Mouse (Mus musculus) embryonic facial prominence, embryonic 13.5 days (tissue): Measurements from ENCODE around the gene Cadm1. TPM values are rescaled to one million over a fixed set of nuclear protein-coding genes. Genes with fewer than 3 reads are reported as not detected.

Experiments
- ATAC-seq: fragments of 200-750 bp; cut with Nextera tagmentation; 2 replicates; pipeline ENCODE4 v1.8.0; 2017; ENCODE audit warnings: low read depth; ENCODE audit not compliant: insufficient number of reproducible peaks, insufficient read depth, low FRiP score, low TSS enrichment
- H3K27ac ChIP-seq: fragments of 300-500 bp; sonication (generic); 2 replicates; pipeline ENCODE4 v1.5.1; 2015; ENCODE audit warnings: moderate library complexity, mild to moderate bottlenecking, inconsistent platforms
- H3K27me3 ChIP-seq: fragments of 300-500 bp; sonication (generic); 2 replicates; pipeline ENCODE4 v1.6.1; 2015; ENCODE audit warnings: mild to moderate bottlenecking, inconsistent platforms
- H3K36me3 ChIP-seq: fragments of 300-500 bp; sonication (generic); 2 replicates; pipeline ENCODE4 v1.6.1; 2015; ENCODE audit warnings: mild to moderate bottlenecking, inconsistent platforms
- H3K4me1 ChIP-seq: fragments of 300-500 bp; sonication (generic); 2 replicates; pipeline ENCODE4 v1.6.1; 2015; ENCODE audit warnings: inconsistent platforms
- H3K4me2 ChIP-seq: fragments of 300-500 bp; sonication (generic); 2 replicates; pipeline ENCODE4 v1.6.1; 2015; ENCODE audit warnings: moderate library complexity, mild to moderate bottlenecking, inconsistent platforms
- H3K4me3 ChIP-seq: fragments of 300-500 bp; sonication (generic); 2 replicates; pipeline ENCODE4 v1.5.1; 2015; ENCODE audit warnings: mild to moderate bottlenecking, inconsistent platforms
- H3K9ac ChIP-seq: fragments of 300-500 bp; sonication (generic); 2 replicates; pipeline ENCODE4 v1.6.1; 2015; ENCODE audit warnings: mild to moderate bottlenecking, inconsistent platforms
- H3K9me3 ChIP-seq: fragments of 300-500 bp; sonication (generic); 2 replicates; pipeline ENCODE4 v1.6.1; 2016; ENCODE audit warnings: inconsistent platforms
- WGBS: fragments of 180-500 bp; shearing (Covaris S2); methylation state at CpG from one replicate; pipeline ENCODE4 v1.1.7; 2015; ENCODE audit warnings: mixed read lengths; 5-methylcytosine and 5-hydroxymethylcytosine counted together
- polyA plus RNA-seq: library from polyadenylated mRNA; unstranded; fragments of >200 nt; fragmentation: Nextera tagmentation; extraction: Ambion mirVana; gene quantifications from 2 replicates; pipeline ENCODE4 v1.2.1, GENCODE M21; 2015

Cadm1 gene
- polyA plus RNA-seq, 1 experiment from 2014 or later = 53.0 TPM

- WGBS = 69% methylated on average over 11 of the region's 11 CpGs
- no peak overlapping the region for H3K4me3 ChIP-seq
- H3K4me1 ChIP-seq = no peaks in the 10 kb centered on the region
- no peak for ATAC-seq
- no peaks in the 10 kb centered on the region for H3K9me3 ChIP-seq
- H3K36me3 ChIP-seq = no peaks in the 10 kb centered on the region
- H3K4me2 ChIP-seq = no peak overlapping the region
- H3K27me3 ChIP-seq = 0 out of 2 replicates have a peak, but pooled peaks cover 3% of the 10 kb centered on the region
- no peak overlapping the region for H3K9ac ChIP-seq
- H3K27ac ChIP-seq = no peak overlapping the region
Observed at GRCm38 (mm10) chr9:47882372-47882771, 352.4 kb downstream of the Cadm1 start.

- H3K9ac ChIP-seq = no peak overlapping the region
- no peak overlapping the region for H3K4me3 ChIP-seq
- 70% methylated on average over 8 of the region's 8 CpGs for WGBS
- H3K27ac ChIP-seq = no peak overlapping the region
- H3K36me3 ChIP-seq = no peaks in the 10 kb centered on the region
- H3K4me2 ChIP-seq = no peak overlapping the region
- no peak for ATAC-seq
- H3K4me1 ChIP-seq = peaks cover 22% of the 10 kb centered on the region
- H3K27me3 ChIP-seq = no peaks in the 10 kb centered on the region
- no peaks in the 10 kb centered on the region for H3K9me3 ChIP-seq
Observed at GRCm38 (mm10) chr9:47891721-47892120, 361.7 kb downstream of the Cadm1 start.

- no peaks in the 10 kb centered on the region for H3K27me3 ChIP-seq
- ATAC-seq = no peak
- peaks cover 22% of the 10 kb centered on the region for H3K4me1 ChIP-seq
- H3K36me3 ChIP-seq = no peaks in the 10 kb centered on the region
- no peak overlapping the region for H3K4me3 ChIP-seq
- no peaks in the 10 kb centered on the region for H3K9me3 ChIP-seq
- no peak overlapping the region for H3K4me2 ChIP-seq
- no peak overlapping the region for H3K27ac ChIP-seq
- WGBS = 91% methylated on average over 6 of the region's 6 CpGs
- H3K9ac ChIP-seq = no peak overlapping the region
Observed at GRCm38 (mm10) chr9:47892995-47893394, 363.0 kb downstream of the Cadm1 start.

GRCm38 (mm10) chr9:47894096-47894495 lies 364.1 kb downstream of the Cadm1 start:
- ATAC-seq = peak; percentile 77
- no peaks in the 10 kb centered on the region for H3K27me3 ChIP-seq
- WGBS = 18% methylated on average over 5 of the region's 5 CpGs

GRCm38 (mm10) chr9:47894661-47895060 lies 364.7 kb downstream of the Cadm1 start:
- WGBS = 33% methylated on average over 7 of the region's 7 CpGs
- Histone ChIP-seq H3K4me3 (no peak overlapping the region), H3K9me3 (no peaks in the 10 kb centered on the region), H3K27me3 (no peaks in the 10 kb centered on the region), H3K36me3 (no peaks in the 10 kb centered on the region), H3K27ac (peak overlapping the region; percentile 55), H3K9ac (no peak overlapping the region), H3K4me1 (peaks cover 22% of the 10 kb centered on the region), H3K4me2 (no peak overlapping the region)
- no peak for ATAC-seq

More at GRCm38 (mm10) chr9:47894096-47894495, 364.1 kb downstream of the Cadm1 start:
- H3K4me1 ChIP-seq = peaks cover 22% of the 10 kb centered on the region
- H3K9me3 ChIP-seq = no peaks in the 10 kb centered on the region
- no peak overlapping the region for H3K4me3 ChIP-seq
- H3K36me3 ChIP-seq = no peaks in the 10 kb centered on the region
- peak overlapping the region; percentile 55; the same call in 1 of the 2 replicates for H3K27ac ChIP-seq
- H3K9ac ChIP-seq = no peak overlapping the region
- H3K4me2 ChIP-seq = no peak overlapping the region

- no peaks in the 10 kb centered on the region for H3K9me3 ChIP-seq
- no peaks in the 10 kb centered on the region for H3K27me3 ChIP-seq
- H3K4me1 ChIP-seq = peaks cover 22% of the 10 kb centered on the region
- WGBS = 28% methylated on average over 9 of the region's 9 CpGs
- ATAC-seq = no peak
- H3K36me3 ChIP-seq = no peaks in the 10 kb centered on the region
- no peak overlapping the region for H3K4me3 ChIP-seq
- H3K9ac ChIP-seq = no peak overlapping the region
- H3K27ac ChIP-seq = no peak overlapping the region
- no peak overlapping the region for H3K4me2 ChIP-seq
Observed at GRCm38 (mm10) chr9:47895121-47895520, 365.1 kb downstream of the Cadm1 start.

- H3K9me3 ChIP-seq = no peaks in the 10 kb centered on the region
- no peak overlapping the region for H3K4me3 ChIP-seq
- 0 out of 2 replicates have a peak, but pooled peaks cover 4% of the 10 kb centered on the region for H3K27me3 ChIP-seq
- ATAC-seq = no peak
- no peak overlapping the region for H3K9ac ChIP-seq
- H3K4me1 ChIP-seq = 0 out of 2 replicates have a peak, but pooled peaks cover 3% of the 10 kb centered on the region
- H3K4me2 ChIP-seq = no peak overlapping the region
- no peak overlapping the region for H3K27ac ChIP-seq
- WGBS = 71% methylated on average over 10 of the region's 10 CpGs
- H3K36me3 ChIP-seq = no peaks in the 10 kb centered on the region
Observed at GRCm38 (mm10) chr9:47900734-47901133, 370.8 kb downstream of the Cadm1 start.

- Histone ChIP-seq H3K4me1 (0 out of 2 replicates have a peak, but pooled peaks cover 8% of the 10 kb centered on the region), H3K36me3 (no peaks in the 10 kb centered on the region), H3K9ac (no peak overlapping the region), H3K4me3 (no peak overlapping the region), H3K27me3 (0 out of 2 replicates have a peak, but pooled peaks cover 4% of the 10 kb centered on the region), H3K27ac (no peak overlapping the region), H3K4me2 (no peak overlapping the region), H3K9me3 (no peaks in the 10 kb centered on the region)
- WGBS = 58% methylated on average over 7 of the region's 7 CpGs
- no peak for ATAC-seq
Observed at GRCm38 (mm10) chr9:47903661-47904060, 373.7 kb downstream of the Cadm1 start.

GRCm38 (mm10) chr9:47904339-47904922 lies 374.5 kb downstream of the Cadm1 start:
- Histone ChIP-seq H3K27ac (no peak overlapping the region), H3K27me3 (peaks cover 7% of the 10 kb centered on the region; the same call in 1 of the 2 replicates), H3K4me1 (0 out of 2 replicates have a peak, but pooled peaks cover 8% of the 10 kb centered on the region), H3K9ac (no peak overlapping the region), H3K36me3 (no peaks in the 10 kb centered on the region), H3K4me2 (no peak overlapping the region), H3K9me3 (no peaks in the 10 kb centered on the region), H3K4me3 (no peak overlapping the region)
- ATAC-seq = no peak
- 49% methylated on average over 2 of the region's 2 CpGs for WGBS

GRCm38 (mm10) chr9:47906521-47906920 lies 376.5 kb downstream of the Cadm1 start:
- Histone ChIP-seq H3K4me3 (no peak overlapping the region), H3K27me3 (peaks cover 7% of the 10 kb centered on the region; the same call in 1 of the 2 replicates), H3K9me3 (no peaks in the 10 kb centered on the region), H3K9ac (no peak overlapping the region), H3K27ac (no peak overlapping the region), H3K4me1 (0 out of 2 replicates have a peak, but pooled peaks cover 8% of the 10 kb centered on the region), H3K4me2 (no peak overlapping the region), H3K36me3 (no peaks in the 10 kb centered on the region)
- ATAC-seq = no peak
- 24% methylated on average over 6 of the region's 6 CpGs for WGBS
